Mouse (Mus musculus) bone marrow macrophage, adult 2 months (primary cell): ENCODE measurements around the gene Rabl6.

ENCODE experiments used
- CTCF ChIP-seq: IDR thresholded peaks from 2 replicates; pipeline ENCODE4 v1.5.1; 2012; ENCODE audit warnings: low read depth, mild to moderate bottlenecking, low read length, moderate library complexity
- POLR2A ChIP-seq: IDR thresholded peaks from 2 replicates; pipeline ENCODE4 v1.6.1; 2012; ENCODE audit warnings: mild to moderate bottlenecking, low read depth, low read length, borderline replicate concordance

DNA sequence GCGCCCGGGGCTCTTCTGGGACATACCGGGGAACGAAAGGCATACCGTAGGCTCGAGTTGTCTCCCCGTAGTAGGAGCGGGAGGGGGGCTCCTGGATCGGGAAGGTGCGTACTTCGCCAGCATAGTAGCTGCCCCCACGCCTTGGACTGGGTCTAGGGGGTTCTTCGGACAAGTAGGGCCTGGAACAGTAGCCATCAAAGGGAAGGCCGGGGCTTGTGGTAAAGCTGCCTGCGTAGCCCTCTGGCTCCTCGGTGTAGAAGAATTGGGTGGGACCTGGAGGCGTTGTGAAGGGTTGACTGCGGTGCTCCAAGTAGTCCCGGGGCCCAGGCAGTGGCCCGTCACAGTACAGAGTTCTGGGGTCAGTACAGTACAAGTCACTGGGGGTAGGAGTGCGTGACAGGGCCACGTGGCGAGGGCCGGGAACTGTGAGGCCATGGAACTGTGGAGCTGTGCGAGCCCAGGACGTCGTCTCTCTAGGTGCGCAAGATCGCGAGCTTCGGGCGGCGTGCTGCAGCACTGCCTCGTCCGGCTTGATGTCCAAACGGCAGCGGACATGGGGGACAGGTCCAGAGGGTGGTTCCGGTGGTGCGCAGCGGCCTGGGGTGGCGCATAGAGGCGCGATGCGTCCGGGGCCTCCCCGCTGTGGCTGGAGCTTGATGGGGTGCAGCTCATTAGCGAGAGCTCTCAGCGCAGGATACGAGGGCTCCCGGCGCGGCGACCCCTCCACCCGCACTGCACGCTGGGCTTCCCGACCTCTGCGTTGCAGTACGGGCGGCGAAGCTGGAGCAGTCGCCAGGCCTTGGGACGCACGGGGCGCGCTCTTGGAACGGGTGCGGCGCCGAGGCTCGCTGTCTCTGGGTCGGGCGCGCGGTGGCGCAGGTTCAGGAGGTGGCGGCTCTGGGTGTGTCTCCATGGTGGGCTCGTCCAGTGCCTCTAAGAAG lies 29.3 kb downstream of the Rabl6 start:
- TF ChIP-seq CTCF (no peak), POLR2A (no peak)
